Mouse (Mus musculus) fibroblast of lung, adult 2 months (primary cell): ENCODE measurements around the gene Klri2.
"Not testable (repeated sequence)": the region's sequence is repeated elsewhere in the genome, so short reads cannot be mapped to it uniquely, and the experiment has no call there.

Source experiments
- DNase-seq: peaks from one replicate; pipeline ENCODE4 v3.0.0-alpha.2; 2011; ENCODE audit warnings: low read depth

Klri2 gene

DNA sequence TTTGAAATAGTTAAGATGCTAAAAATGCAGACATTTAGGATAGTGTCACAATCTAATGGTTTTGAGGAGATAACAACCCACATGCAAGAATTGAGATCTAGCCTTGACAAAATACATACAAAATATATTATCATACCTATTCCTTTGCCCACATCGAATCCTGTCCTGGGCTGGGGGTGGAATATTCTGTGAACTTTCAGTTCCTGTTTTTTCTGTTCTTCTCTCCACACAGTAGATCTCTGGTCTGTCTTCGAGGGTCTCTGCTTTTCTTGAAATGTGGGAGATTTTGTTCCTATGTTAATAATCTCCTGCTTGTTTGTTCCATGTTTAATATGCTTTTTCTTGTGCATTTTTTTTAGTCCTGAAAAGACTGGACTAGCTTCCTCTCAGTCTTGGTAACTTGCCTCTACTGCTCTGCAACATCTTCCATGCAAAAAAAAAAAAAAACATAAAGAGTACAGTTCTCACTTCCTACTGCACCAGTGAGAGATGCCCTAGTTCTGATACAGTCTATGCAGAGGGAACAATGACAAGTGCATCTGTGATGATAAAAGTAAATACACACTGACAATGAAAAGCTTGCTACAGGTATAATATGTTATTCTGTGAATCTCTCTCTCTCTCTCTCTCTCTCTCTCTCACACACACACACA lies at the start of gene Klri2:
TSS of gene Klri2 (minus strand) at position 416 of the 653 bp plus-strand sequence.
- DNase-seq = no peak

DNA sequence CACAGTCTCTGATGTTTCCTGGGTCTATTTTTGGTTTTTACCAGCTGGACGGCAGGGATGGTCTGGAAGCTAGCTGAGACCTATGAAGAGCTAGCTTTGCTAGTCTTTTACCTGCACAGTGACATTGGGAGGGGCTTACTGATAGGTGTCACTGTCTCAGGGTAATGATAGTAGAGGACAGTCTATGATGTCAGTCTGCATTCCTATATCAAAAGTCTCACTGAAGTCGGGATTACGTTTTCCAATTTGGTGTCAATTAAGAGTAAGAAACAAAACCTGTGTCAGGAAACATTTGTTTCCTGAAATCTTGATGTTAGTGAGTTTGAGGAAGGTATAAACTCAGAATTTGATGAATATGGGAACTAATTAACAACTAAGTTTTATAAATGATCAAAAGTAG lies 43.9 kb upstream of the Klri2 start, which contains the start of gene Gm156:
TSS of gene Gm156 (minus strand) at position 101 of the 400 bp plus-strand sequence.
- not testable (repeated sequence) for DNase-seq

DNA sequence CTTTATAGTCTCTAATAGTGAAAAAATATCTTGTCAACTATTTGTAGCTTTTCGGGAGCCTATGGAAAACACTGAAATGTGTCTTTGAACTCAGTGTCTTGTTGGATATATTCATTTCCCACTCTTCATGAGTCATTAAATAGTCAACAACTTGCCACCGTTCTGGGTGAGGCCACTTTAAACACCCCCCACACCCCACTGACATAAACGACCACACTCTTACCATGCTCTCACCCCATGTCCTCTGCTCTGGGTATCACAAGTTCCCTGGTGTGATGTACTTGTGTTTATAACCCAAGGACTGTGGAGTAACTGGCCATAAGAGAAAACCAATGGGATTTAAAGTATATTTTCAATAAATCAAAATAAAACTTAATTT lies 7.4 kb upstream of the Klri2 start:
- DNase-seq = no peak

DNA sequence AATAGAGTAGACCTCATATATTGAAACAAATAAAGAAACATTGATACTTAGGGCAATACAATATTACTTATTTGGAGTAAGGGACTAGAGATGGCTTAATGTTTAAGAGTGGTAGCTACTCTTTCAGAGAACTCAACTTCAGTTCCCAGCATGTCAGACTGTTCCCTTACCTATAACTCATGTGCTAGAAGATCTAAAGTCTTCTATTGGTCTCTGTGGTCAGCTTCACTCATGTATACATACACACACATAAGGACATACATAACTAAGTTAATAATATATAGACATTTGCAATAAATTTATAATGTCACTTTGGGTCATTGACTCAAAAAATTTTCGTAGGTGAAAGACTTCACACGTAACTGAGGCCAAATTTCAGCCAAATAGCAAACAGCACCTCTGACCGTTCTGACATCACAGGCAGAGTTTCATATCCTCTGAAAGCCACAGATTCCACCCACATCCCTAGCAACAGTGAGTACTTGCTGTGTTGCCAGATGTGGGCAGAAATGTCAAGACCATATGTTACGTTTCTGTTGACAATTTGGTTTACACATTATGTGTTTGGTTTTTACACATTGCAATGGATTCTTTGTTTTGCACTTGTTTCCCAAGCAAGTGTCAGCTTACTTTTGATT lies 6.9 kb upstream of the Klri2 start:
- DNase-seq = no peak

DNA sequence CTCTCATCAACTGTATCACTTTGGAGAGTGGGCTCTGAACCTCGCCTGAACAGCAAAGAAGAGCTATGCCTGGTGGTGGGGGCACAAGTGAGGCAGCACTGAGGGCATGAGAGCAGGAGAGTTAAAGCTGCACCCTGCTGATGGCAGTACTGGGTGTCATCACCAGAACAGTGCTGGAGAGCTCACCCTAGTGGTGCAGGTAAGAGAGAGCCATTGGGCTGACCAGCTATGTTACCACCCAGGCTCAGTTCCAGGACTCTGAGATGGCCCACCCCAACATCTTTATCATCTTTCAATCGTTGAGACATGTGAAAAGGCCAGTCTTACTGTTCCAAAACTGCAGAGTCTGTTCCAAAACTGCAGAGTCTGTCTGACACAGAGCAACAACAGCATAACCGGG lies 5.9 kb upstream of the Klri2 start:
- DNase-seq = no peak

DNA sequence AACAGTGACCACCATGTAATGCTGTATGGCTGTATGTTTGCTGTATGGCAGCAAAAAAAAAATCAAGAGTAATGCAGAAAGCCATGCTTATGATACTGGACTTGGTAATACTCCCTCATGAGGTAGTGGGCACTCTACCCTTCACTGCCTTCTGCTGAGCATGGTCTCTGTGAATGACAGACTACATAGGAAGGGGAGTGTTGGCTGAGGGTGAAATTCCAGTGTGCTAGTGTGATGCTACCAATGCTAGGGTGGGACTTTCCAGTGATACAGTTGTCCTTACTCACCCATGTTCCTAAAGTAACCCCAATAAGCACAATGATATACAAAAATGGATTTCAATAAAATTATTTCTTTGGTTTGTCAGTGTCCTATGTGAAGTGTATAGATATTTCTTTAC lies 3.9 kb downstream of the Klri2 start:
- no peak for DNase-seq

DNA sequence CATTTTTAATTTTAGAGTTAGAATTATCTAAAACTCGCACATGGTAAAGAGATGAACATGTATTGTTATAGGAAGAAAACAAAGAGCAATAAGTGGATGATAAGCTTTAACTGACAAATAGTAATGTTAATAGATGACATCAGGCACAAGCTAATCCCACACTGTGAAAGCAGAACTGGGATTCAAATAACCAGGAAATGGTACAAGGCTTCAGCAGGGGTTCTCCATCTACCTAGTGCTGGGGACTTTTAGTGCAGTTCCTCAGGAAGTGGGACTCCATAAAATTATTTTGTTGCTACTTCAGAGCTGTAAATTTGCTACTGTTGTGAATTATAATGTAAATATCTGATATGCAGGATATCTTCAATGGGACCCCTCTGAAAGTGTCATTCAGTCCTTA lies 13.0 kb downstream of the Klri2 start:
- no peak for DNase-seq

DNA sequence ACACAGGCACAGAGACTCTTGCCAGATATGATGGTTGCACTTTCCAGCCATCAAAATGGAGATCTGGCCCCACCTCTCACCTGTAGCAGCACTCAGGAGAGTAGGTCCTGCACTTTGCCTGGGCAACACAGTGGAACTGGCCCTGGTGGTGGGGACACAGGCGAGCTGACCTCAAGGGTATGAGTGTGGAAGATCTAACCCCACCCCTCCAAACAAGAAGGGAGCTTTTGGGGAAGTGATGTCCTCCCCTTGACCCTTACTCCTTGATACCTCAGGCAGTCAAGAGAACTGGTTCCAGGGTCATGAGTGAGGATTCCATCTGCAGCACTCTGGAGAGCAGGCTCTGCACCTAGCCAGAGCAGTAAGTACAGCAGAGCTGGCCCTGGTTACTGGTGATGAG lies 18.9 kb downstream of the Klri2 start:
- DNase-seq = no peak

DNA sequence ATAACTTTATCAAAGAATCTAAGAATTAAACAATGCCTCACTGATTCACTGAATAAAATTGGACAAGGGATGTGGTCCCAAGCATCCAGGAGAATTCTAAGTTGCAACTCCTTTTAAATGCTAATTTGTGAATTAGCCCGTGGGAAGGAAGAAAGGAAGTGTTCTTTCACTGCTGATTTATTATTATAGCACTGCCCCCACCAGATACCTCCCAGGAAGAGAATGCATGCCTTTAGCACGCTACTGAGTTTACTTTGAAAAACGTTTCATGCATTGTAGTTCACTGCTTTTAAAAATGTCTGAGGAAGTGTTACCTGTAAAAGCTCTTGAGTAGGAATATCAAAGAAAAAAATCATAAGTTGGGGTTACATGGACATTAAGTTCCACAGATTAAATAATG lies 19.8 kb downstream of the Klri2 start:
- DNase-seq = no peak

DNA sequence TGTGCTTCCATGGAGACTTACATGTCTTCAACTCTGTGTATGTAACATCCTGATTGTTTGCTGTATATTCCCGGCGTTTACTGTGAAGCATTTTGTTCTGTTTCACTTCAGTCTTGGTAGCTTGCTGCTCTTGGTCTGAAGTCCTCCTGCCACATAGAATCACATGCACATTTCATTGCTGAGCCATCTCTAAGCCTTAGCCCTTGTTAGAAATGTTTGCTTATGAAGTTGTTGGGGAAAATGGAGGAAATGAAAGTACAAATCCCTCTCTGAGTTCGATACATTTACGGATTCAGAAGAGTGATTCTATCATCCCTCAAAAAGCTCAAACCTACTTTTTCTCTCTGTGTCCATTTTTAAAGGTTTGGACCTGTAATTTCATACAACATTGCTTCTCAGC lies 23.3 kb downstream of the Klri2 start, which contains the start of gene Klri1:
TSS of gene Klri1 (minus strand) at position 101 of the 400 bp plus-strand sequence.
- no peak for DNase-seq

DNA sequence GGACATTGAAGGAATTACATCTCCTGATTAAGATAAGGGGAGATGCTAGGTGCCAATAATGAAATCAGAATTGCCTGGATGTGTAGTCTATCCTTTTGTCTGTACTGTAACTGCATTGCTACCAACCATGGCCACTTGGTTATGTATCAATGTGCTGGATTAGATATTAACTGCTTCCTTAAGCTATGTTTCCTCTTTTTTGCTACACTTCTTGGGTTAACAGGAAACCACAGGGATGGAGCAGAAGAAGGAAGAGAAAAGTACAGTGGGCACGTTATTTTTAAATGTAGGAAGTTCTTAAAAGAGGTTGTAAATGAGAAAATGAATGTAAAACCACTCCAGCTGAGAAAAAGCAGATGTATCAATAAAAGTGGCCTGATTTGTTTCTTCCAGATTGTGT lies 26.7 kb downstream of the Klri2 start:
- DNase-seq = no peak

DNA sequence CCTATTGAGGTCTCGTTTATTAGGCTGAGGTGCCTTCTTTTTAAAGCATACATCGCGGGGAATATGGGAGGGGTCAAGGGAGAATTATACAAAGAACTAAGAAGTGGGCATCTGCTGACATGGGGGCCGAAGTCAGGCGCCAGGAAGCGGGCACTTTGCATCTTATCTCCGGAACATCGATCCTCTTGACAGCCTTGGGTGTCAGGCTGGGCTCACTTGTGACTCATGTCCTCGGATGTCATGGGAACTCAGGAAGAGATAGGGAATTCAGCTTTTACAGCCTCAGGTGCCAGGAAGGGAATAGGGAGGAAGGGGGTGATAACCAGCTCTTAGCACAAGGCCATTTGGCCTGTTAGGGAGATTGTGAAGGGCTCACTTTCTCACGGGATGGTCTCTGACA lies 48.8 kb downstream of the Klri2 start:
- DNase-seq = not testable (repeated sequence)

DNA sequence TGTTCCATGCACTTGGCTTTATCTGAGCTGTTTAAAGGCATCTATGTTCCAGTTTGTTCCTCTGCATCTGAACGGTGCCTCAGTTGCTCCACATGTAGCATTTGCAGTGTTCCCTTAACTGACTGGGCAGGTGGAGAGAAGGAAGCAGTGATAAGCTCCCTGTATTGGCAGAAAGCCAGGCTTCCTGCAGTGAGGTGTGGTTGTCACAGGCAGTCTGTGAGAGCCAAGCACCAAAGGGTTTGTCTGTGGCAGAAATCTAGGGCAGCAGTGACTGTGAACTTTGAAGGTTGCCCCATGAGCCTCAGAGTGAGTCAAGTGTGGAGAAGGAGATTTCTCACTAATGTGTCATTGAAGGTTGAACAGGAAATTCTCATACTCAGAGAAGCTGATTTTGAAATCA lies 59.9 kb downstream of the Klri2 start:
- DNase-seq = no peak
